Comparison of ENCODE assay signal across 9 mouse cellular contexts in the genomic region with DNA sequence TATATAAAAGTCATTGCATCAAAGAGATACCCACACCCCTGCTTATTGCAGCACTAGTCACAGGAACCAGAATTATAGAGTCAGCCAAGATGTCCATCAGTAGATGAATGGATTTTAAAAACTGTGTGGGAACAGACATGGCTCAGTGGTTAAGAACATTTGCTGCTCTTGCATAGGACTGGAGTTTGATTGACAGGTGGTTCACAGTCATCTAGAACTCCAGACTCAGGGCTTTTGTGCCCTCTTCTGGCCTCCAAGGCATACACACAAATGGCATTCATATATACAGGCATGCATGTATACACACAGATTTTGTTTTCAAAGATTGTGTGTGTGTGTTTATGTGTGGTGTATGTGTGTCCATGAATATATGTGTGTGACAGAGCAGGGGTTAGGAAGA. TPM values are rescaled to one million over a fixed set of nuclear protein-coding genes. Genes with fewer than 3 reads are reported as not detected.
DNase-seq lines count a peak whose midpoint lies in the region; ATAC-seq and TF ChIP-seq lines count a peak whose summit lies in the region.
"Had no signal": no experiment of that assay in that cellular context is flagged by ENCODE, and none has a peak within 500 bp of the region (broad histone marks: within the 10 kb centered on the region; RNA-seq: fewer than 3 reads in every experiment).

No protein-coding gene starts in this region.

- no peak overlapping the region for H3K4me3 ChIP-seq in left cerebral cortex, adult 2 months
- H3K4me3 ChIP-seq: hindbrain, embryonic 15.5 days had no signal

- intact Hi-C loops in left cerebral cortex, adult 2 months (cut with DNase I): no loop called here

- peak; percentile 23 for TF ChIP-seq CTCF in left cerebral cortex, adult 2 months (IDR thresholded peaks at IDR 0.05)

- peak; percentile 86 for ATAC-seq in inflammation-experienced regulatory T-cells, adult 6 months

- no peak overlapping the region for H3K27ac ChIP-seq in left cerebral cortex, adult 2 months
- H3K27ac ChIP-seq: hindbrain, embryonic 15.5 days had no signal

- no peak for DNase-seq in left cerebral cortex, adult 2 months (ENCODE audit: extremely low spot score in 1 of 2, low spot score in 2 of 2)
- no peak for DNase-seq in left cerebral cortex, adult 8-10 months (ENCODE audit: low spot score in 2 of 2)
- DNase-seq in T-cell, adult 2 months (ENCODE audit: low spot score): peak; percentile 47
- peak; percentile 63 for DNase-seq in naive thymus-derived CD4-positive, alpha-beta T cell, adult 2 months (ENCODE audit: low read depth)
- DNase-seq in urinary bladder, postnatal 14 days (ENCODE audit: low spot score): no peak
- DNase-seq in adrenal gland, postnatal 10 days: no peak
- no peak for DNase-seq in ovary, postnatal 36 days (ENCODE audit: low spot score)

RNA-seq across cellular contexts. Expression of a gene that starts 14.0 kb away (rescaled TPM):
- 100 to 1,000 TPM; 153 to 165 TPM for total RNA-seq in left cerebral cortex, adult 2 months (2021)
- total RNA-seq in left cerebral cortex, adult 8-10 months (2022): 100 to 1,000 TPM; 153 to 177 (median 175) TPM
- 100 to 1,000 TPM; 299 to 352 (median 344) TPM for polyA plus RNA-seq in inflammation-experienced regulatory T-cells, adult 6 months (2017; shearing (Covaris generic))
- total RNA-seq in adrenal gland, postnatal 10 days (2021): 100 to 1,000 TPM; 168 to 186 TPM

Comparison
In these comparisons a context has a peak if more than half of its experiments do, and no peak if none do; other contexts are left out.
1. DNase-seq: peak in T-cell, adult 2 months (single experiment) and naive thymus-derived CD4-positive, alpha-beta T cell, adult 2 months (single experiment); none in left cerebral cortex, adult 2 months (0 of 2), left cerebral cortex, adult 8-10 months (0 of 2), urinary bladder, postnatal 14 days (single experiment), adrenal gland, postnatal 10 days (single experiment) and ovary, postnatal 36 days (single experiment).